10 mouse cellular contexts compared by ENCODE assay signal in genomic region chr14:28532943-28533342, GRCm38 (mm10). TPM values are rescaled to one million over a fixed set of nuclear protein-coding genes. Genes with fewer than 3 reads are reported as not detected.
DNase-seq lines count a peak whose midpoint lies in the region; ATAC-seq and TF ChIP-seq lines count a peak whose summit lies in the region.
"Had no signal": no experiment of that assay in that cellular context is flagged by ENCODE, and none has a peak within 500 bp of the region (broad histone marks: within the 10 kb centered on the region; RNA-seq: fewer than 3 reads in every experiment).

No protein-coding gene starts in this region.

- 51% methylated on average over 11 of the region's 11 CpGs for WGBS in lung, adult 2 months
- 35% methylated on average over 11 of the region's 11 CpGs for WGBS in heart, embryonic 15.5 days

- H3K36me3 ChIP-seq in heart, embryonic 15.5 days, result no peaks in the 10 kb centered on the region

- TF ChIP-seq CTCF in lung, adult 2 months (IDR thresholded peaks at IDR 0.05; ENCODE audit: insufficient read depth, low read length), result no peak

- H3K9me3 ChIP-seq in heart, embryonic 15.5 days (replicated peaks), result no peaks in the 10 kb centered on the region
- H3K9me3 ChIP-seq: limb, embryonic 13.5 days had no signal

- no peak for TF ChIP-seq POLR2A in lung, adult 2 months (IDR thresholded peaks at IDR 0.05; ENCODE audit: borderline replicate concordance, extremely low read depth, low read depth, low read length)

- peak; percentile 74 for DNase-seq in lung, postnatal 10 days
- no peak for DNase-seq in lung, adult 2 months
- peak; percentile 61 for DNase-seq in gastrocnemius, postnatal 10 days
- peak; percentile 77 for DNase-seq in skeletal muscle tissue, adult 2 months (ENCODE audit: low read depth, low spot score)
- DNase-seq in cerebellum, postnatal 4 days (ENCODE audit: low spot score in 2 of 2), result no peak
- DNase-seq: cerebellum, adult 11-12 months; right cerebral cortex, postnatal 25 days had no signal

- ATAC-seq in heart, embryonic 15.5 days (replicated peaks; ENCODE audit: insufficient number of reproducible peaks, insufficient read depth, low FRiP score, low read depth), result no peak
- ATAC-seq in activated CD4-positive, CD25-positive, alpha-beta regulatory T cell, adult 4 months, result no peak

- H3K9ac ChIP-seq in heart, embryonic 15.5 days, result no peak overlapping the region
- H3K9ac ChIP-seq: limb, embryonic 13.5 days had no signal

- H3K4me2 ChIP-seq in heart, embryonic 15.5 days, result peak overlapping the region; percentile 48
- H3K4me2 ChIP-seq: limb, embryonic 13.5 days had no signal

- H3K27me3 ChIP-seq in heart, embryonic 15.5 days, result no peaks in the 10 kb centered on the region

- H3K4me1 ChIP-seq in lung, adult 2 months (ENCODE audit: control insufficient read depth, insufficient read depth, low read length), result no peaks in the 10 kb centered on the region
- H3K4me1 ChIP-seq in heart, embryonic 15.5 days (replicated peaks), result peaks cover 20% of the 10 kb centered on the region

- H3K27ac ChIP-seq in heart, embryonic 15.5 days, result no peak overlapping the region
- H3K27ac ChIP-seq: limb, embryonic 13.5 days had no signal

- H3K4me3 ChIP-seq in lung, adult 2 months (replicated peaks; ENCODE audit: extremely low read depth, low read depth, low read length), result no peak overlapping the region
- H3K4me3 ChIP-seq in heart, embryonic 15.5 days, result peak overlapping the region; percentile 20
- H3K4me3 ChIP-seq: limb, embryonic 13.5 days had no signal

RNA-seq across cellular contexts. Expression of gene Wnt5a, which starts 28.4 kb away (rescaled TPM):
- polyA plus RNA-seq in lung, adult 2 months (2012; rRNA removed), result 5.7 and 6.9 TPM in 2 replicates
- 10 to 100 TPM; 12.8 to 18.8 TPM for total RNA-seq in gastrocnemius, postnatal 10 days (2021)
- 11.9 and 13.8 TPM in 2 replicates for polyA plus RNA-seq in heart, embryonic 15.5 days (2015; fragmentation: Nextera tagmentation; extraction: Ambion mirVana)
- polyA plus RNA-seq in activated CD4-positive, CD25-positive, alpha-beta regulatory T cell, adult 4 months (2017; shearing (Covaris generic)), result not detected

Comparison
In these comparisons a context has a peak if more than half of its experiments do, and no peak if none do; other contexts are left out.
1. DNase-seq: peak in lung, postnatal 10 days (single experiment), gastrocnemius, postnatal 10 days (single experiment) and skeletal muscle tissue, adult 2 months (single experiment); none in lung, adult 2 months (single experiment) and cerebellum, postnatal 4 days (0 of 2).